Mouse (Mus musculus) G1E-ER4 (cell line): ENCODE data around the gene Phykpl. TPM values are rescaled to one million over a fixed set of nuclear protein-coding genes. Genes with fewer than 3 reads are reported as not detected.

ENCODE experiments used
- GATA1 ChIP-seq: IDR thresholded peaks from one replicate; pipeline ENCODE4 v1.8.0; 2012; ENCODE audit warnings: low read length, inconsistent platforms
- polyA plus RNA-seq: library from polyadenylated mRNA; stranded (reverse); fragments of >175 nt; gene quantifications from 2 replicates; pipeline ENCODE4 v1.2.3, GENCODE M21; 2012

Gene Phykpl
- polyA plus RNA-seq, 1 experiment = 22.2 TPM

- no peak for TF ChIP-seq GATA1
These were observed 17.7 kb downstream of the Phykpl start for GRCm38 (mm10) chr11:51602253-51602652.

- TF ChIP-seq GATA1 = no peak
These were observed 21.3 kb downstream of the Phykpl start for GRCm38 (mm10) chr11:51605602-51606446.

GRCm38 (mm10) chr11:51606447-51607095, 22.0 kb downstream of the Phykpl start, which contains the start of gene Hnrnpab:
Hnrnpab (minus strand) TSS chr11:51606847.
- TF ChIP-seq GATA1 = no peak

GRCm38 (mm10) chr11:51607096-51607738, 22.7 kb downstream of the Phykpl start:
- TF ChIP-seq GATA1 = no peak

- peak; percentile 4 for TF ChIP-seq GATA1
These were observed 24.8 kb downstream of the Phykpl start for GRCm38 (mm10) chr11:51609266-51609909.

GRCm38 (mm10) chr11:51614256-51614655, 29.7 kb downstream of the Phykpl start:
- TF ChIP-seq GATA1 = no peak

GRCm38 (mm10) chr11:51615129-51615528, 30.6 kb downstream of the Phykpl start:
- no peak for TF ChIP-seq GATA1

- TF ChIP-seq GATA1 = no peak
These were observed 31.0 kb downstream of the Phykpl start for GRCm38 (mm10) chr11:51615601-51616000.

GRCm38 (mm10) chr11:51617693-51618092, 33.1 kb downstream of the Phykpl start:
- TF ChIP-seq GATA1 = no peak

- TF ChIP-seq GATA1 = no peak
These were observed 34.4 kb downstream of the Phykpl start for GRCm38 (mm10) chr11:51618894-51619408.

GRCm38 (mm10) chr11:51619409-51620060, 35.0 kb downstream of the Phykpl start, which contains the start of gene Nhp2:
Nhp2 (plus strand) TSS chr11:51619735.
- TF ChIP-seq GATA1 = no peak

GRCm38 (mm10) chr11:51620084-51620483, 35.5 kb downstream of the Phykpl start:
- TF ChIP-seq GATA1 = no peak

- TF ChIP-seq GATA1 = no peak
These were observed 37.2 kb downstream of the Phykpl start for GRCm38 (mm10) chr11:51621776-51622175.

GRCm38 (mm10) chr11:51622971-51623491, 38.5 kb downstream of the Phykpl start:
- TF ChIP-seq GATA1 = no peak
